Mouse (Mus musculus): ENCODE results near the gene Dnajb9. TPM values are rescaled to one million over a fixed set of nuclear protein-coding genes. Genes with fewer than 3 reads are reported as not detected.

The Dnajb9 gene
- polyA plus RNA-seq (2017; shearing (Covaris generic)) = 12.9 TPM

DNA sequence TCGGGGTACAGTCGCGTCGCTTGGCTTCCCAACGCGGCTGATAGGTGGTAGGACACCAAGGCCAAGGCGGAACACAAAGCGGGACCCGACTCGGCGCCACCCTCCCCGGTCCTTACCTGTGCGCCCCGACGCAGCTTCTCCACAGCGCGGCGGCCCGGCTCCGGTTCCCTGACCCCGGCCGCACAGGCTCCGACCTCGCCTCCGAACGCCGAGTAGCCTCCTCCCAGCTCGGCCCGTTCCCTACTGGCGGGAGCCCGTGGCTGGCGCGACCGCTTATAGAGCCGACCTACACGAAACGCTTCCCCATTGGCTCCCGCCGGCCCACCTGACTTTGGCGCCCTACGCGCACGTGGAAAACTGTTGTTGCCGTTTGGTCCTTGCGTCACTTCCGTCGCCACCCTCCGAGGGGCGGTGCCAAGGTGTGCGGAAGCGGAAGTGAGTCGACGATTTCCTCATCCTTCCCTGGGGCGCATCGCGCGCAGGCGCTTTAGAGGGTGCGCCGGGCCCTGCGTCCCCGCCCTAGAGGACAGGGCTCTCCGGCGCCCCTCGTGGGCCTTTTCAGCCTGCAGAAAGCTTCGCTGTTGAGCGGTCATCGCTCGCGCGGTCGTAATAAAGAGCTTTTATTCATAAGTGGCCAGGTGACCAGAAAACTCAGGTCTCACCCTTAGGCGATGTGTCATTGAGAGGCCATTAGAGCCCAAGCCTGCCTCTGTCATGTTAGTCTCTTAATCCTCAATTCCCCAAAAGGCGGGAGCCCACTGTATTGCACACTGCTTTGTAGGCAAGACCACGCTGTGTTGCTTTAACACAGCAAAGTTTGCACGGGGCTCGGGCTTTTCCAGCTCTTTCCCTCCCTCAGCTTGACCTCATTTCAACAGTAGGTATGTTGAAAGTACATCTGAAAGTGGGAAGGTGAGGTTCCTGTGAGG is at the start of gene Dnajb9:
Gene Dnajb9, minus strand, starts transcription at position 503 of the 929 bp plus-strand sequence.

DNA sequence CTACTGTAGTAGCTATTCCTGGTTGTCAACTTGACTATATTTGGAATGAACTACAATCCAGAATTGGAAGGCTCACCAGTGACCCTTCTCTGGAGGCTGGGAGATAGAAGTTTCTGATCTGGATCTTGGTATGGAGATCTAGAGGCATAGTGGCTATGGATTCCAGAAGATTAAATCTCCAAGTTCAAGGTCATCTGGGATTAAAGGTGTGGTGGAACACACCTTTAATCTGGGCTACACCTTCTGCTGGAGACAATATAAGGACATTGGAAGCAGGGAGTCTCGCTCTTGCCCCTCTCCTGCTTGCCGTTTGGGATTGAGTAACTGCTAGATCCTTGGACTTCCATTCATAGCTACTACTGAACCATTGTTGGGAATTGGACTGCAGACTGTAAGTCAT is 10.9 kb upstream of the Dnajb9 start, which contains the start of gene Pnpla8:
Gene Pnpla8, plus strand, starts transcription at position 301 of the 400 bp plus-strand sequence.

Other genes with a start within 250 kb of the Dnajb9 start
- 42.4 TPM for gene Pnpla8, start 11.0 kb upstream of the Dnajb9 start, polyA plus RNA-seq (2017; shearing (Covaris generic))
- gene Nrcam, start 118.6 kb upstream of the Dnajb9 start, polyA plus RNA-seq (2017; shearing (Covaris generic)) = 0.26 TPM